Mouse (Mus musculus) left cerebral cortex, adult 6 months (tissue): Measurements from ENCODE around the gene Lrrc45. TPM values are rescaled to one million over a fixed set of nuclear protein-coding genes. Genes with fewer than 3 reads are reported as not detected.

Experiments used
- long read RNA-seq, 2 experiments: library from polyadenylated mRNA; unstranded; transcript quantifications; one replicate each; pipeline ENCODE4 v2.0.0; 2019 to 2020
- polyA plus RNA-seq: library from polyadenylated mRNA; unstranded; fragments of <200 nt; fragmentation: Nextera tagmentation; gene quantifications from 2 replicates; pipeline ENCODE4 v1.2.3, GENCODE M21; 2021

Lrrc45 gene
- polyA plus RNA-seq = 6.3 and 8.2 TPM in 2 replicates
- long read RNA-seq, experiment 1, transcript Lrrc45-201 (18 exons, 2,492 nt) = major isoform, 23 of 165 reads
- long read RNA-seq, experiment 1, partial matches to known transcripts = 18 of 165 reads
- long read RNA-seq, experiment 1, other reads (novel, unspliced or antisense) = 119 of 165 reads
- long read RNA-seq, experiment 2, partial matches to known transcripts = 3 of 8 reads
- long read RNA-seq, experiment 2, other reads (novel, unspliced or antisense) = 3 of 8 reads

DNA sequence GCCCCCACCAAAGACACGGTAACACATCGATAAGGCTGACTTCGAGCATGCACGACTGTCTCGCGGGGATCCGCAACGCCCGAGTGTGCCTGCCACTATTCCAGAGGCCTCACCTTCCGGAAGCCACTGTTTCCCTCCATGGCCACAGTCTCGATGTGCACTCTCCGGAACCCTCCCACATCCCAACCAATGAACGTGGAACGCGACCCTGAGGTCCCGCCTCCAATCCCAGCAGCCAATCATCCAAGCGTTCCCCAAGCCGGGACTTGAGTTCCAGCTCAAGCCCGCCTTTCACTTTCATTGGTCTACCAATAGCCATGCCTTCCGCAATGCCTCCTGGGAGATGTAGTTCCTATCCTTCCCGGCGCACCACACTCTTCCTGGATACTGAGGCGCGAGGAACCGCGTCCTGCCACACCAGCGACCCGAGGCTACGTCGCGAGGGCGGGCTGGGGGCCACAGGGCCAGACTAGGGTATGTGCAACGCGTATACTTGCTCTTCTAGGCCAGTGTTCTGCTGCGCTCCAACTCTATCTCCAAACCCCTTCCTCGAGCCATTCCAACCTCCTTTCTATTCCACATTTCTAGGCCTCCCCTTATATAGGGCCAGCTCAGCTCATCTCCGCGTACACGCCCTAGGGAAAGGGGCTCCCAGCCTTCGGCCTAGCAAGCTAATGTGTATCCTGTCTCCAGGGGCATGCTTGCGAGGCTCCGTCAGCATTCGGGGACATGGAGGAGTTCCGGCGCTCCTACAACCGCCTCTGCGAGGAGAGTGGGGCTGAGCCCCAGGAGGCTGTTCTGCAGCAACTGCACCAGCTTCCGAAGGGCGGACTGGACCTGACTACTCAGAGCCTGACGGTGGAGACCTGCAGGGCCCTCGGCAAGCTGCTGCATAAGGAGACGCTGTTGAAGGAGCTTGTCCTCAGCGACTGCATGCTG, at the start of gene Lrrc45, which contains the start of gene Cenpx:
Gene Lrrc45, plus strand, starts transcription at position 346 of the 939 bp plus-strand sequence.
Gene Cenpx, minus strand, starts transcription at position 159 of the 939 bp plus-strand sequence.

DNA sequence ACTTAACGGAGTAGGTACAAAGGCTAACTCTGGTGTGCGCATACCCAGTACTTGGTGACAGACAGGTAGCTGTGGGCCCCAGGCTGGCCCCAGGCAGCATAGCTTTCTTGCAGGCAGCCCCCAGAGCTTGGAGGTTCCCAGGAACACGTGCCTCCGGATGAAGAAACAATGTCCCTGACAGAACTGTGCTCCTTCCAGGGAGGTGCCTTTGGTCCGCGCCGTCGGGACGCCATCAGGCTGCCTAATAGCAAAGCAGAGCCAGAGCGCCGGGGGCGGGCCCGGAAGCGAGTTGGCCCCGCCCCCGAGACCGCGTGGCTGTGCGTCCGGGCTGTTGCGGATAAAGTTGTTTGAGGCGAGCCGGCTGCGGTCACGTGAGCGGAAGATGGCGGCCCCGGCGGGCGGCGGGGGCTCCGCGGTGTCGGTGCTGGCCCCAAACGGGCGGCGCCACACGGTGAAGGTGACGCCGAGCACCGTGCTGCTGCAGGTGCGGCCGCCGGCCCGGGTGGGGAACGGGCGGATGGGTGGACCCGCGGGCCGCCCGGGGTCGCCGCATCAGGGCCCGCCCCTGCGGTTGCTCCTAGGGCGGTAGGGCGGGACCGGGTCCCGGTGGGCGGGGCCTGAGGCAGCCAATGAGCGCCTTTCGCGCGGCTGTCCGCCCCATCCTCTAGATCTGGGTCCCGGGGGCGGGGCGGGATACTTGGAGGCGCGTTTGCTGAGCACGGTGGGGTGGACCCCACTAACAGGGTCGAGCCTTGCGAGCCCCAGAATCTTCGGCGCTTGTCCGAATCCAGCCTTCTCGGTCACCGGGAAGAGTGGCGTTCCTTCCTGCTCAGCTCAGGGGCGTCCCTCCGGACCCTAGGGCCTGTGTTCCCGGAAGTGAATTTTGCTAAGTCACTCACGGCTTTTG, 40.8 kb upstream of the Lrrc45 start, which contains the start of gene Aspscr1:
Gene Aspscr1, plus strand, starts transcription at position 287 of the 907 bp plus-strand sequence.

GRCm38 (mm10) chr11:120721124-120722066, 7.7 kb downstream of the Lrrc45 start, which contains the start of gene Rac3:
Gene Rac3, plus strand, starts transcription at chr11:120721470.

GRCm38 (mm10) chr11:120727169-120727527, 13.4 kb downstream of the Lrrc45 start, which contains the start of gene Dcxr:
Gene Dcxr, minus strand, starts transcription at chr11:120727281.

DNA sequence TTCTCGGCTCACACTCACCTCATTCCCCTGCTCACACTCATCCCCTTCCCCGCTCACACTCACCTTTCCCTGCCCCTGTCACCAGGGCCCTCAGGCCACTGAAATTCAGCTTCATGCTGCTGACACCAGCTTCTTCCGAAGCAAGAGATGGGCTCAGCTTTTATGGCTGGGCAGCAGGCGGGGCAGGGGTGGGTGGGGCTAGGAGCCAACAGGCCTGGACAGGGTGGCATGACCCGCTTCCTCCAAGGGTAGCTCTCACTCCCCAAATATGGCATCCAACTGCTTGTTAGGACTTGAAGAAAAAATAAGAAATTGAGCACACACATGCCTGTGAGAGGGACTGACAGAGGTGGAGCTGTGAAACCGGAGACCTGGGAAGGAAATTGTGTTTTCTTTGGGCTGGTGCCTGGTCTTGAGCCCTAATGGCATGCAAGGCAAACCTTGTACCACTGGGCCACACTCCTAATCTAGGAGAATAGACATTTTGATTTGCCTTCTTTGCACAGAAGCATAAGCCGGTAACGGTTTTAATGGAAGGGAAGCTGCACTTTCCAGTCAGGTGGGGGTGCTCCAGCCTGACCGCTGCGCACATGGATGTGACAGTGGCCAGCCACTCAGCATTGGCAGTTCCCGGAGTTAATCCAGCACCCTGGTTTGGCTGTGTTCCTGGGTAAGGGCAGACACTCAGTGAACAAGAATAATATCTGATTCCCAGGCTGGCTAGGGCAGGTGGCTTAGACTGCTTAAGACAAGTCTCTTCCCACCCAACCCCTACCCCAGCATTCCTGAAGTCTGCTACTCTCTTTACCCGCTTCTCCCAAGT, 18.3 kb downstream of the Lrrc45 start, which contains the start of gene Cbr2:
Gene Cbr2, minus strand, starts transcription at position 257 of the 823 bp plus-strand sequence.

GRCm38 (mm10) chr11:120762672-120763041, 48.9 kb downstream of the Lrrc45 start, which contains the start of gene Hmga1b:
Gene Hmga1b, plus strand, starts transcription at chr11:120762794.

Other genes starting within 250 kb of the Lrrc45 start
- 72.4 and 90.6 TPM in 2 replicates for gene Arl16, start 246.3 kb upstream of the Lrrc45 start, polyA plus RNA-seq
- 113 and 125 TPM in 2 replicates for gene Mrpl12, start 229.3 kb upstream of the Lrrc45 start, polyA plus RNA-seq
- gene Slc25a10, start 222.1 kb upstream of the Lrrc45 start, polyA plus RNA-seq = 13.9 and 14.7 TPM in 2 replicates
- 0.05 TPM in 1 of 2 replicates, not detected in the other for gene Gcgr, start 183.2 kb upstream of the Lrrc45 start, polyA plus RNA-seq
- gene Mcrip1, start 164.2 kb upstream of the Lrrc45 start, polyA plus RNA-seq = 231 and 232 TPM in 2 replicates
- gene Ppp1r27, start 162.8 kb upstream of the Lrrc45 start, polyA plus RNA-seq = not detected in 2 replicates
- 99.2 and 113 TPM in 2 replicates for gene P4hb, start 140.7 kb upstream of the Lrrc45 start, polyA plus RNA-seq
- 186 and 291 TPM in 2 replicates for gene Arhgdia, start 132.3 kb upstream of the Lrrc45 start, polyA plus RNA-seq
- 7.2 and 21.6 TPM in 2 replicates for gene Alyref, start 115.6 kb upstream of the Lrrc45 start, polyA plus RNA-seq
- gene Anapc11, start 115.5 kb upstream of the Lrrc45 start, polyA plus RNA-seq = 76.6 and 229 TPM in 2 replicates
- gene Npb, start 105.4 kb upstream of the Lrrc45 start, polyA plus RNA-seq = 0.61 and 0.85 TPM in 2 replicates
- gene Pcyt2, start 96.0 kb upstream of the Lrrc45 start, polyA plus RNA-seq = 109 and 110 TPM in 2 replicates
- gene Sirt7, start 88.7 kb upstream of the Lrrc45 start, polyA plus RNA-seq = 21.5 and 24.4 TPM in 2 replicates
- gene Mafg, start 80.3 kb upstream of the Lrrc45 start, polyA plus RNA-seq = 14.1 and 24.2 TPM in 2 replicates
- gene Pycr1, start 70.2 kb upstream of the Lrrc45 start, polyA plus RNA-seq = 4.4 and 5.1 TPM in 2 replicates
- gene Myadml2, start 65.8 kb upstream of the Lrrc45 start, polyA plus RNA-seq = 7.4 and 9.6 TPM in 2 replicates
- 0.55 and 3.6 TPM in 2 replicates for gene Notum, start 52.8 kb upstream of the Lrrc45 start, polyA plus RNA-seq
- gene Aspscr1, start 41.0 kb upstream of the Lrrc45 start, polyA plus RNA-seq = 48.4 and 50.7 TPM in 2 replicates
- gene Cenpx, start 187 bp upstream of the Lrrc45 start, polyA plus RNA-seq = 82.4 and 87.0 TPM in 2 replicates
- 38.2 and 40.8 TPM in 2 replicates for gene Rac3, start 7.5 kb downstream of the Lrrc45 start, polyA plus RNA-seq
- 20.5 and 25.7 TPM in 2 replicates for gene Dcxr, start 13.4 kb downstream of the Lrrc45 start, polyA plus RNA-seq
- 2.0 and 2.1 TPM in 2 replicates for gene Cbr2, start 18.2 kb downstream of the Lrrc45 start, polyA plus RNA-seq
- 0.18 and 1.9 TPM in 2 replicates for gene Hmga1b, start 48.9 kb downstream of the Lrrc45 start, polyA plus RNA-seq
- gene Rfng, start 70.3 kb downstream of the Lrrc45 start, polyA plus RNA-seq = 29.8 and 56.0 TPM in 2 replicates
- 203 and 262 TPM in 2 replicates for gene Gps1, start 70.3 kb downstream of the Lrrc45 start, polyA plus RNA-seq
- gene Dus1l, start 82.5 kb downstream of the Lrrc45 start, polyA plus RNA-seq = 32.0 and 44.3 TPM in 2 replicates
- 25.3 and 31.9 TPM in 2 replicates for gene Fasn, start 110.6 kb downstream of the Lrrc45 start, polyA plus RNA-seq
- gene Ccdc57, start 218.9 kb downstream of the Lrrc45 start, polyA plus RNA-seq = 1.3 and 1.4 TPM in 2 replicates
- 2.2 and 3.5 TPM in 2 replicates for gene Slc16a3, start 234.6 kb downstream of the Lrrc45 start, polyA plus RNA-seq